Mouse (Mus musculus): ENCODE results near the gene Wnt16. TPM values are rescaled to one million over a fixed set of nuclear protein-coding genes. Genes with fewer than 3 reads are reported as not detected.
"Not testable (repeated sequence)": the region's sequence is repeated elsewhere in the genome, so short reads cannot be mapped to it uniquely, and the experiment has no call there.

The Wnt16 gene
- polyA plus RNA-seq (2015; fragmentation: Nextera tagmentation; extraction: Ambion mirVana) = not detected in 2 replicates

- H3K27me3 ChIP-seq (ENCODE audit: insufficient read depth, low read length) = peaks cover 25% of the 10 kb centered on the region
- DNase-seq = no peak
- WGBS (ENCODE audit: insufficient replicate concordance) = 5% methylated on average over 20 of the region's 20 CpGs
- TF ChIP-seq EP300 (IDR thresholded peaks at IDR 0.05; ENCODE audit: low read depth) = no peak
- TF ChIP-seq CTCF (IDR thresholded peaks at IDR 0.05; ENCODE audit: low read depth) = no peak
- H3K4me3 ChIP-seq (ENCODE audit: low read depth, low read length) = peak within 1 kb of the TSS; percentile 31
- H3K9me3 ChIP-seq (ENCODE audit: low read length) = no peaks in the 10 kb centered on the region
- no peak within 1 kb of the TSS for H3K27ac ChIP-seq (ENCODE audit: low read depth)
- peak within 1 kb of the TSS; percentile 51 for H3K4me2 ChIP-seq (ENCODE audit: low read depth, low read length)
- no peak for ATAC-seq
- no peak within 1 kb of the TSS for H3K9ac ChIP-seq (replicated peaks)
- H3K4me1 ChIP-seq (ENCODE audit: insufficient read depth) = 0 out of 2 replicates have a peak, but pooled peaks cover 3% of the 10 kb centered on the region
- no peaks in the 10 kb centered on the region for H3K36me3 ChIP-seq (replicated peaks; ENCODE audit: insufficient read depth, low read length)
Measured at GRCm38 (mm10) chr6:22288004-22288736, at the start of gene Wnt16. Gene Wnt16, plus strand, starts transcription at chr6:22288227.

DNA sequence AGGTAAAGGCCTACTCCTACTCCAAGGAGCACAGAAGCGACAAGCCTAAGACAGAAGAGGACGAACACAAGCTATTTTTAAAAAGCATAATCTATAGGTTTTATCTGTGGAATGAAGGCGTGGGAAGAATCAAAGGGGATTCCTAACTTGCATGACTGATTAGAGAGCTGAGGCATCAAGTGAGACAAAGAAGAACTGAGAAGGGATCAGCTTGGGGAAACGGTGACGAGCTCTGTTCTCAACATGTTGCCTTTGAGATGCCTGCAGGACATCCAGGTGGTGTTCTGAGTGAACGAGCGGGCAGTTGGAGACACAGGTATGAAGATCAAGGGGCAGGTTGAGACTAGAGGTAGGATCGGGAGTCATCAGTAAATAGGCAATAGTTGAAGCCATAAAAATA lies 44.7 kb upstream of the Wnt16 start:
- H3K9me3 ChIP-seq (ENCODE audit: low read length) = no peaks in the 10 kb centered on the region
- H3K36me3 ChIP-seq (replicated peaks; ENCODE audit: insufficient read depth, low read length) = 0 out of 2 replicates have a peak, but pooled peaks cover 2% of the 10 kb centered on the region
- no peak overlapping the region for H3K4me2 ChIP-seq (ENCODE audit: low read depth, low read length)
- H3K9ac ChIP-seq (replicated peaks) = no peak overlapping the region
- no peak for TF ChIP-seq CTCF (IDR thresholded peaks at IDR 0.05; ENCODE audit: low read depth)
- no peak for ATAC-seq
- no peak overlapping the region for H3K27ac ChIP-seq (ENCODE audit: low read depth)
- DNase-seq = no peak
- no peaks in the 10 kb centered on the region for H3K4me1 ChIP-seq (ENCODE audit: insufficient read depth)
- H3K4me3 ChIP-seq (ENCODE audit: low read depth, low read length) = no peak overlapping the region
- WGBS (ENCODE audit: insufficient replicate concordance) = 73% methylated on average over 8 of the region's 8 CpGs
- no peaks in the 10 kb centered on the region for H3K27me3 ChIP-seq (ENCODE audit: insufficient read depth, low read length)

GRCm38 (mm10) chr6:22246696-22247095 lies 41.3 kb upstream of the Wnt16 start:
- no peak for DNase-seq
- Histone ChIP-seq H3K9ac (replicated peaks) (no peak overlapping the region), H3K27ac (ENCODE audit: low read depth) (no peak overlapping the region), H3K4me1 (ENCODE audit: insufficient read depth) (no peaks in the 10 kb centered on the region), H3K27me3 (ENCODE audit: insufficient read depth, low read length) (no peaks in the 10 kb centered on the region), H3K36me3 (replicated peaks; ENCODE audit: insufficient read depth, low read length) (no peaks in the 10 kb centered on the region), H3K4me2 (ENCODE audit: low read depth, low read length) (no peak overlapping the region), H3K9me3 (ENCODE audit: low read length) (no peaks in the 10 kb centered on the region), H3K4me3 (ENCODE audit: low read depth, low read length) (no peak overlapping the region)
- TF ChIP-seq CTCF (IDR thresholded peaks at IDR 0.05; ENCODE audit: low read depth) (no peak), EP300 (IDR thresholded peaks at IDR 0.05; ENCODE audit: low read depth) (no peak)
- 79% methylated on average over 2 of the region's 2 CpGs for WGBS (ENCODE audit: insufficient replicate concordance)
- ATAC-seq = no peak

DNA sequence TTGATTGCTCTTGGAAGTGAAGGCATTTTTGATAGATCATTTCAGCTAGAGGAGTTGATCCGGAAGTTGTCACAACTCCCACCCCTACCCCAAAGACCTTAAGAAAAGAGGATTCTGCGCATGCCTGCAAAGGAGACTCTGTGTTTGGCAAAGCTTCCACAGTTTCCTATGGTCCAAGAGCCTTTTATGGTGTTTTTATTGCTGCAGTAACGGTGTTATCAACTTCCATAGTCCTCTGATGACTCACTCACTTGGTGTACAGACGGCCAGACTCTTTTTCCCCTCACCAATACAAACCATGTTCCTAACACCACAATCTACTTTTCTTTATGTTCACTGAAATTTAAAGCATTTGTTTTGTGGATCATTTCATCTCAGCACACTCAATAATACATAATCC lies 29.2 kb upstream of the Wnt16 start:
- H3K36me3 ChIP-seq (replicated peaks; ENCODE audit: insufficient read depth, low read length) = peaks cover 3% of the 10 kb centered on the region; the same call in 1 of the 2 replicates
- ATAC-seq = no peak
- TF ChIP-seq CTCF (IDR thresholded peaks at IDR 0.05; ENCODE audit: low read depth) = no peak
- TF ChIP-seq EP300 (IDR thresholded peaks at IDR 0.05; ENCODE audit: low read depth) = no peak

GRCm38 (mm10) chr6:22262519-22262918 lies 25.5 kb upstream of the Wnt16 start:
- WGBS (ENCODE audit: insufficient replicate concordance) = 72% methylated on average over 4 of the region's 4 CpGs
- H3K4me2 ChIP-seq (ENCODE audit: low read depth, low read length) = no peak overlapping the region
- TF ChIP-seq EP300 (IDR thresholded peaks at IDR 0.05; ENCODE audit: low read depth) (no peak), CTCF (IDR thresholded peaks at IDR 0.05; ENCODE audit: low read depth) (no peak)
- H3K4me3 ChIP-seq (ENCODE audit: low read depth, low read length) = no peak overlapping the region
- H3K9me3 ChIP-seq (ENCODE audit: low read length) = no peaks in the 10 kb centered on the region
- no peaks in the 10 kb centered on the region for H3K27me3 ChIP-seq (ENCODE audit: insufficient read depth, low read length)
- no peak overlapping the region for H3K9ac ChIP-seq (replicated peaks)
- H3K36me3 ChIP-seq (replicated peaks; ENCODE audit: insufficient read depth, low read length) = no peaks in the 10 kb centered on the region
- DNase-seq (no peak), ATAC-seq (no peak)
- H3K27ac ChIP-seq (ENCODE audit: low read depth) = no peak overlapping the region
- H3K4me1 ChIP-seq (ENCODE audit: insufficient read depth) = no peaks in the 10 kb centered on the region

More for the DNA sequence above, 29.2 kb upstream of the Wnt16 start:
- no peak overlapping the region for H3K27ac ChIP-seq (ENCODE audit: low read depth)
- no peaks in the 10 kb centered on the region for H3K27me3 ChIP-seq (ENCODE audit: insufficient read depth, low read length)
- no peak overlapping the region for H3K9ac ChIP-seq (replicated peaks)
- H3K9me3 ChIP-seq (ENCODE audit: low read length) = no peaks in the 10 kb centered on the region
- WGBS (ENCODE audit: insufficient replicate concordance) = 70% methylated on average over 4 of the region's 4 CpGs
- H3K4me3 ChIP-seq (ENCODE audit: low read depth, low read length) = no peak overlapping the region
- H3K4me2 ChIP-seq (ENCODE audit: low read depth, low read length) = no peak overlapping the region
- no peak for DNase-seq
- H3K4me1 ChIP-seq (ENCODE audit: insufficient read depth) = no peaks in the 10 kb centered on the region

DNA sequence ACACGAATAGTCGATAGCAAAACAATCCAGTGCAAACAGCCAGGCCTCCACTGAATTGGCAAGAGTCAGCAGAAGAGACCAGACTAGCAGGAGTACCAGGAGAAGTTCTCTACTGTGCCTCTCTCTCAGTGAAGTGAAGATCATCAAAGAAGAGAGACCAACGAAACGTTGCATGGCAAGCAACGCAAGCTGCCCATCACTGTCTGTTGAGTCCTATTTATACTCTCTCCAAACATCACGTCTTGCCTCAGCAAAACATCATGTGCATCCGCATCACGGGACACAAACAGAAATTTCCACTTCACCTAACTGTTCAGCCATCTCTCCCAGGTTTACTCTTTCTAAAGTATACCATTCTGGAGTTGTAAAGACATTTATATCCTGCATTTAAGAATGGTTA lies 23.9 kb upstream of the Wnt16 start:
- not testable (repeated sequence) for H3K4me1 ChIP-seq (ENCODE audit: insufficient read depth); H3K9me3 ChIP-seq (ENCODE audit: low read length); H3K4me3 ChIP-seq (ENCODE audit: low read depth, low read length); ATAC-seq; DNase-seq; H3K4me2 ChIP-seq (ENCODE audit: low read depth, low read length); H3K9ac ChIP-seq (replicated peaks); H3K36me3 ChIP-seq (replicated peaks; ENCODE audit: insufficient read depth, low read length); H3K27ac ChIP-seq (ENCODE audit: low read depth); H3K27me3 ChIP-seq (ENCODE audit: insufficient read depth, low read length)
- WGBS (ENCODE audit: insufficient replicate concordance) = 75% methylated on average over 8 of the region's 8 CpGs
